Mouse (Mus musculus) heart, postnatal 0 days (tissue): ENCODE measurements around the gene Cdk2. TPM values are rescaled to one million over a fixed set of nuclear protein-coding genes. Genes with fewer than 3 reads are reported as not detected.

Experiments used
- ATAC-seq: fragments of 200-750 bp; cut with Nextera tagmentation; 2 replicates; pipeline ENCODE4 v1.8.0; 2017; ENCODE audit warnings: low read depth, moderate number of reproducible peaks, moderate library complexity; ENCODE audit not compliant: insufficient read depth
- DNase-seq: peaks from one replicate; pipeline ENCODE4 v3.0.0-alpha.2; 2016; ENCODE audit warnings: low spot score
- H3K27ac ChIP-seq: fragments of 300-500 bp; sonication (generic); 2 replicates; pipeline ENCODE4 v1.5.1; 2014; ENCODE audit warnings: low read depth, mild to moderate bottlenecking
- H3K27me3 ChIP-seq: fragments of 300-500 bp; sonication (generic); 2 replicates; pipeline ENCODE4 v1.6.1; 2014; ENCODE audit warnings: low read length, mixed read lengths; ENCODE audit not compliant: control insufficient read depth, insufficient read depth
- H3K36me3 ChIP-seq: fragments of 300-500 bp; sonication (generic); replicated peaks from 2 replicates; pipeline ENCODE4 v1.6.1; 2014; ENCODE audit warnings: low read length, mixed read lengths; ENCODE audit not compliant: control insufficient read depth, insufficient read depth
- H3K4me1 ChIP-seq: fragments of 300-500 bp; sonication (generic); 2 replicates; pipeline ENCODE4 v1.6.1; 2014; ENCODE audit warnings: antibody characterized with exemption; ENCODE audit not compliant: control insufficient read depth, insufficient read depth
- H3K4me2 ChIP-seq: fragments of 300-500 bp; sonication (generic); 2 replicates; pipeline ENCODE4 v1.6.1; 2014; ENCODE audit warnings: low read depth, mild to moderate bottlenecking, low read length, moderate library complexity
- H3K4me3 ChIP-seq: fragments of 300-500 bp; sonication (generic); 2 replicates; pipeline ENCODE4 v1.5.1; 2014; ENCODE audit warnings: low read depth, low read length
- H3K9ac ChIP-seq: fragments of 300-500 bp; sonication (generic); replicated peaks from 2 replicates; pipeline ENCODE4 v1.6.1; 2014; ENCODE audit warnings: low read depth, low read length, mixed read lengths
- H3K9me3 ChIP-seq: fragments of 300-500 bp; sonication (generic); replicated peaks from 2 replicates; pipeline ENCODE4 v1.6.1; 2016; ENCODE audit warnings: low read length; ENCODE audit not compliant: control insufficient read depth
- CTCF ChIP-seq: IDR thresholded peaks from 2 replicates; pipeline ENCODE4 v1.5.1; 2016; ENCODE audit warnings: antibody characterized with exemption, control low read depth, low read depth
- EP300 ChIP-seq: IDR thresholded peaks from 2 replicates; pipeline ENCODE4 v1.6.1; 2016; ENCODE audit warnings: antibody characterized with exemption, low read depth
- WGBS: fragments of 180-500 bp; shearing (Covaris S2); extraction: QIAGEN DNeasy Blood & Tissue Kit; methylation state at CpG from one replicate; pipeline ENCODE4 v1.1.7; 2014; 5-methylcytosine and 5-hydroxymethylcytosine counted together
- polyA plus RNA-seq: library from polyadenylated mRNA; unstranded; fragments of >200 nt; fragmentation: Nextera tagmentation; extraction: Ambion mirVana; gene quantifications from 2 replicates; pipeline ENCODE4 v1.2.1, GENCODE M21; 2015
- total RNA-seq: library from RNA; depleted of rRNA; stranded (reverse); fragments of >200 nt; gene quantifications from 2 replicates; pipeline ENCODE4 v1.2.3, GENCODE M21; 2014; ENCODE audit warnings: low replicate concordance

Cdk2 gene
- total and polyA plus RNA-seq, 2 experiments from 2014 or later = 50.9 to 71.8 TPM

DNA sequence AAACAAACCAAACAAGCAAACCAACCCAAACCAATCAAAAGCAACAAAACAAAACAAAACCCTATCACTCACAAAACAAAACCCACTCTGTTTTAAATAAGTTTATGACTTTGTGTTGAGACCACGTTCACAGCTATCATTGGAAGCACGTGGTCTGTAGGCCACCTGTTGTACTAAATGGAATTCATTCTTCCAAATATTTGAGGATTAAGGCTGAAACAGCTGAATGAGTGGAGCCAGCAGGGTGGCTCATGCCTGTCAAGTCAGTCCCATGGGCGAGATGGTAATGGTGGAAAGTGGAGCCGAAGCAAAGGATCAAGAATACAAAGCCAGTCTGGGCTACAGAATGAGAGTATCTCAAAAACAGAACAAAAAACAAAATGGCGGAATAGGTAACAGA lies 4.1 kb downstream of the Cdk2 start:
- no peak for TF ChIP-seq CTCF
- TF ChIP-seq EP300 = no peak
- 93% methylated on average over 5 of the region's 5 CpGs for WGBS
- DNase-seq (no peak), ATAC-seq (no peak)
- no peak overlapping the region for H3K27ac ChIP-seq
- H3K9ac ChIP-seq = no peak overlapping the region
- peaks cover 20% of the 10 kb centered on the region for H3K36me3 ChIP-seq
- H3K4me2 ChIP-seq = no peak overlapping the region
- H3K9me3 ChIP-seq = no peaks in the 10 kb centered on the region
- H3K4me1 ChIP-seq = peaks cover 16% of the 10 kb centered on the region
- H3K4me3 ChIP-seq = no peak overlapping the region
- H3K27me3 ChIP-seq = no peaks in the 10 kb centered on the region

DNA sequence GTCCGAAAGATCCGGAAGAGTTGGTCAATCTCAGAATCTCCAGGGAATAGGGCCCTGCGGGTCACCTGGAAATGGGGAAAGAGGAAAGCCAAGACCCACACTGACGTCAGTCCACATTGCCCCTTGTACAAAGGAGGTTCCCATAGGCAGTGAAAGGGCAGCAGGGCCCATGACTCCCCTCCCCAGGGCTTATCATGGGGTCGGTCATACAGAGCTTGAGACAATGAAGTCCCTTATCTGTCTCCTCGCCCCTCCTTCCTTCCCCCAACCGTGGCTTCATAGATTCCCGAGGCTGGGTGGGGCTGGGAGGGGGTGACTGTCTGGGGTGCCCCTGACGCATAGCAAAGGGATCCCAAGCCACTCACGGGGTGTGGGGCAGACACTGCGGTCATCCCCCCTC lies 5.2 kb downstream of the Cdk2 start:
- Histone ChIP-seq H3K4me3 (no peak overlapping the region), H3K9me3 (no peaks in the 10 kb centered on the region), H3K36me3 (peaks cover 20% of the 10 kb centered on the region), H3K27ac (peak overlapping the region; percentile 37), H3K9ac (no peak overlapping the region), H3K4me1 (peaks cover 23% of the 10 kb centered on the region), H3K27me3 (no peaks in the 10 kb centered on the region), H3K4me2 (no peak overlapping the region)
- no peak for DNase-seq
- 47% methylated on average over 11 of the region's 11 CpGs for WGBS
- no peak for ATAC-seq
- TF ChIP-seq CTCF (no peak), EP300 (no peak)

GRCm38 (mm10) chr10:128699006-128699405 lies 5.8 kb downstream of the Cdk2 start:
- no peak for TF ChIP-seq EP300
- no peak for TF ChIP-seq CTCF
- Histone ChIP-seq H3K4me2 (no peak overlapping the region), H3K36me3 (peaks cover 20% of the 10 kb centered on the region), H3K9ac (no peak overlapping the region), H3K4me3 (no peak overlapping the region), H3K27me3 (no peaks in the 10 kb centered on the region), H3K4me1 (peaks cover 26% of the 10 kb centered on the region), H3K27ac (0 out of 2 replicates have a peak overlapping the region, but pooled peaks have one; percentile 16), H3K9me3 (no peaks in the 10 kb centered on the region)
- ATAC-seq = no peak
- WGBS = 73% methylated on average over 5 of the region's 5 CpGs
- no peak for DNase-seq

- no peaks in the 10 kb centered on the region for H3K9me3 ChIP-seq
- ATAC-seq (no peak), DNase-seq (no peak)
- WGBS = 88% methylated on average over 6 of the region's 6 CpGs
- no peak overlapping the region for H3K4me3 ChIP-seq
- no peak overlapping the region for H3K4me2 ChIP-seq
- no peaks in the 10 kb centered on the region for H3K27me3 ChIP-seq
- H3K4me1 ChIP-seq = peaks cover 19% of the 10 kb centered on the region
- H3K36me3 ChIP-seq = peaks cover 20% of the 10 kb centered on the region
- no peak for TF ChIP-seq CTCF
- TF ChIP-seq EP300 = no peak
- H3K27ac ChIP-seq = 0 out of 2 replicates have a peak overlapping the region, but pooled peaks have one; percentile 14
- H3K9ac ChIP-seq = no peak overlapping the region
Measured at GRCm38 (mm10) chr10:128697072-128697725, 7.6 kb downstream of the Cdk2 start.

- H3K9ac ChIP-seq = peak within 1 kb of the TSS; percentile 86
- peak within 1 kb of the TSS; percentile 84 for H3K4me2 ChIP-seq
- DNase-seq = peak; percentile 100
- peaks cover 19% of the 10 kb centered on the region for H3K4me1 ChIP-seq
- H3K27me3 ChIP-seq = no peaks in the 10 kb centered on the region
- peaks cover 18% of the 10 kb centered on the region for H3K36me3 ChIP-seq
- H3K27ac ChIP-seq = peak within 1 kb of the TSS; percentile 95
- WGBS = under 1% methylated on average over 34 of the region's 40 CpGs
- no peaks in the 10 kb centered on the region for H3K9me3 ChIP-seq
- H3K4me3 ChIP-seq = peak within 1 kb of the TSS; percentile 76
- TF ChIP-seq EP300 (peak; percentile 74), CTCF (0 out of 2 replicates have a peak, but pooled peaks have one; percentile 10)
- ATAC-seq = peak; percentile 98
Measured at GRCm38 (mm10) chr10:128695992-128696807, 8.6 kb downstream of the Cdk2 start, which contains the start of gene Rab5b. TSS of gene Rab5b (minus strand) at chr10:128696264.
